Mouse (Mus musculus) heart, adult 2 months (tissue): Measurements from ENCODE around the gene Rps7.

Source experiments
- EP300 ChIP-seq: fragments of 200-500 bp; IDR thresholded peaks from 2 replicates; pipeline ENCODE4 v1.6.1; 2011; ENCODE audit warnings: low read depth, low read length, control low read depth; ENCODE audit not compliant: insufficient read depth
- POLR2A ChIP-seq: fragments of 200-500 bp; IDR thresholded peaks from 2 replicates; pipeline ENCODE4 v1.6.1; 2011; ENCODE audit warnings: mild to moderate bottlenecking, low read depth, low read length, control low read depth; ENCODE audit not compliant: insufficient read depth

GRCm38 (mm10) chr12:28662628-28663027 is 26.9 kb upstream of the Rps7 start:
- TF ChIP-seq EP300 (no peak), POLR2A (no peak)
